Mouse (Mus musculus) ovary, adult 18-20 months (tissue): ENCODE results near the gene Gm49320.

Experiments used
- DNase-seq: peaks from one replicate; pipeline ENCODE4 v3.0.0; 2022; ENCODE audit warnings: low spot score, mixed read lengths

Gene Gm49320

DNA sequence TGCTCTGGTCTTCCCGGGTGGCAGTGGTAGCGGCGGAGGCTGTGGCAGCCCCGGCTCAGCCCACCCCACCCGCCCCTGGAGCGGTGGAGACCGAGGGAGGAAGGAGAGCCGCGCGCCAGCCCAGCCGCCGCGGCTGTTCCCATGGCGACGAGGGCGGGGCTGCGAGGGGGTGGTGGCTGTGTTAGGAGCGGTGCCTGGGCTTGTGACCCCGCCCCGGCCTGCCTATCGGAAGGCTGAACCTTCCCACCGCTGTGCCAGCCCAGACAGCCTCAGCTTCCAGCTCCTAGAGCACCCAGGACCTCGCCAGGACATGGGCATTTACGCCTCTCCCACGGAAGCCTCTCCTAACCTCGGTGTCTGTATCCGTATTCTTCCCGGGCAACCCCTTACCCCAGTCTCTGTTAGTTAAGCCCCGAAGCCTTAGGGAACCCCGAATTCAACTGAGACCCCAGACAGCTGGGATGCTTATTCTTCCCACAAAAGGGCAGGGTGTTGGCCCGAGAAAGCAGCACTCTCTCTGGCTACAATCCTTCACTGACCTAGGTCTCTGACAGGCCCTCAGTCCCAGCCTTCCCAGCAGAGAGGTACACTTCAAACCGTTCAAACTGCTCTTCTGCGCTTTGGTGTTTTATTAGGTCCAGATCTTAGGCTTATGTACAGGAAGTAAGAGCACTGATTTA is 20.6 kb downstream of the Gm49320 start, which contains the start of gene Ctxn1:
TSS of gene Ctxn1 (minus strand) at position 150 of the 680 bp plus-strand sequence.
- peak; percentile 94 for DNase-seq

DNA sequence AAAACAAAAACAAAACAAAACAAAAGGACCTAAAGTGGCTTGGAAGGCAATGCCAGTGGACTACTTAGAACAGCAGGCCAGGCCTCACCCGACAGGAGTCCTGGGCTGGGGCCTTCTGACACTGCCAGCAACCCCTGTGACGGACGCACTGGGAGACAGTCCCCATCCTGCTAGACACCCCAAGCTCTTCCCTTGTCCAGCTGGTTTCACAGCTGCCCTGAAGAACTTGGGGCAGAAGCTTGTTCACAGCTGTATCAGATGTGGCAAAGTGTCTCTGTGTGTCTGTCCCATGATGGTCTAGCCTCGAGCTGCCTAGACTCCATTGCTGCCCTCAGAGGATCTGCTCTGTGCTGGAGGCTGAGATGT is 21.1 kb downstream of the Gm49320 start:
- DNase-seq, result no peak

DNA sequence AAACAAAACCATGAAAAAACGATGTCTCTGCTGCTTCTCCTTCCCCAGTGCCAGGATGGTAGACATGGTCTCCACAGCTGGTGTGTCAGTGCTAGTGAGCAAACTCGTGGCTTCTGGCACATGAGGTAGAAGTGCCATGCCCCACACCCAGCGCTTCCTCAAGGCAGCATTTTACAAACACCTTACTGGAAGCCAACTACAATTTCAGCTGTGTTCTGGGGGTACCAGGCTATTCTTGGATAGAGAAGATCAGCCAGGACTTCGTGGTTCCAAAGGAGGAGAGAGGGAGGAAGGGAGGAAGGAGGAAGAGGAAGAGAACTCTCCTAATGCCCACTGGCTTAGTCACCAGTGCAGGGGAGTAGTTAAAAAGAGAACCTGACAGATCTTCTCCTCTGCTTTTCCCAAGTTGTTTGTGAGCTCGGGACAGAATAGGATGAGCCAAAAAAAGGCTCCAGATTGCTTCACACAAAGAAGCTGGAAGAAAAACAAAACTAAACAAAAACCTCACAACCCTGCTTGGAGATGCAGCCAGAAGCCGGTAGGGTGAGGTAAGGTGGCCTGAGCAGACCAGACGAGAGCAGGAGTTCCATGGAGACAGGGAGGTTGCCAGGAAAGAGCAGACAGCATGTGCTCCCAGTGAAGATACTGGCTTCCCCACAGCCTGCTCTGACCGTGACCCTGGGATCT is 24.6 kb downstream of the Gm49320 start:
- DNase-seq, result no peak

DNA sequence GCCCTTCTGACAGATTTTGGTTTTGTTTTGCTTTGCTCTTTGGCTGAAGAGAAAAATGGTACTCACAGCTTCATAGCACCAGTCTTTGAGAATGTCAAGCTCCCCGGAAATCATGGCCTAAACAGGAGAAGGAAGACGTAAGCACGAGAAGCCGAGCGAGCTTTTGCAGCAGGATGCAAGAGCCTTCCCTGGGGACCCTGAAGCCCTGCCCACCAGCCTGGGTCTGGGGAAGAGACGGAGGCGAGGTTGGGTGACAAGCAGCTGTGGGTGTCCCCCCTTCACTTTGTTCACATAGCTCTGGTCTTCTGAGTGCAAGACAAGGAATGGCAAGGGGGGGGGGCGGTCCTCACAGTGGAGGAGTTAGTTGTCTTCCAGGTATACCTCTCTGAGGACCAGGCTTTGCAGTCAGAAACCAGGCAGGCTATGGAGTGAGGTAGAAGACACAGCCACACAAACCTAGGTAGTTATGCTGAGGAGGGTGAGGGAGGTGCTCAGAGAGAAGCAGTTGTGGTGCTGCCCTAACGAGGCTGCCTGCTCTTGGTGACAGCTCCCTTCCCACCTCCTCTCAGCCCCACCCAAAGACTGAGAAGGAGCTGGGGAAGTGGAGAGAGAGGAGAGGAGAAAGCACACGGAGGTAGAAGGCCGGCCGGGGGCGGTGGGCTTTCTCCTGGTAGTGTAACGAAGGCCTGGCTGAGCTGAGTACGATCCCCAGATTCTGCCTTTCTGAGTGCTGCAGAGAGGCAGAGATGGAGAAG is 26.7 kb downstream of the Gm49320 start:
- no peak for DNase-seq

- no peak for DNase-seq
Observed at GRCm38 (mm10) chr8:4267627-4268026, 29.0 kb downstream of the Gm49320 start.

- no peak for DNase-seq
Observed at GRCm38 (mm10) chr8:4269609-4270008, 30.9 kb downstream of the Gm49320 start.

DNA sequence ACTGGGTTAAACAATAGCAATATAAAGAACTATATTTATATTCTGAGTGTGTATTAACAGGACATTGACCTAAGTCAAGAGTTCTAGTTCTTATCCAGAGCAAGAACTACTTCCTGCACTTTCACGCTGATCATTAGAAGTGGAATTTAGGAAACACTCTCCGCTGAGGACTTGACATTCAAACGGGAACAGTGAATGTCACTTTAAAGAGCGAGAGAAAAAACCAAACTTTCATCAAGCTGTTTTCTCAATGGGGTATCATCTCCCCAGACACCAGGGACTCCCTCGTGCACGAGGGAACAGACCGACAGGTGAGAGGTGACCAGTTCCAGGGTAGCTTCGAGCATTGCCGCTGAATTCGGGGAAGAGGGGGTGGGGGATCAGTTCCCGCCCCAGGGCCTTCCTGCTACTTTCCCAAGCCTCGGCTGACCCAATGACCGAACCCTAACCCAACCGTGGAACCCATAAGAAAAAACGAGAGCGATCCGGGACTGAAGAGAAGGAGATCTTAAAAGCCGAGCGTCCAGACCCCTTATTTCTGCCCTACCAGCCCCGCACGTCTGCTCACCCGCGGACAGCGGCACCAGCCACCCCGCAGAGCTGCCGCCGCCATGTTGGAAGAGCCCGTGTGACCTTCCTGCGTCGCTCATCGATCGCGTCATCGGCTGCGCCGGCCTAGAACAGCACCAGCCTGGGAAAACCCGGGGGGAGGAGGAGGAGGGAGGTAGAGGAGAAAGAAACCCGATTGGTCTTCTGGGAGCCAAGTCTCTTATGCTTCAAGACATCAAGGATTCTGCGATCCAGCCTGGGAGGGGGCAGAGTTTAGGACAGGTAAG is 36.8 kb downstream of the Gm49320 start, which contains the start of gene Timm44:
TSS of gene Timm44 (minus strand) at position 639 of the 836 bp plus-strand sequence.
- DNase-seq, result peak; percentile 91

GRCm38 (mm10) chr8:4276111-4276465 is 37.4 kb downstream of the Gm49320 start:
- no peak for DNase-seq

GRCm38 (mm10) chr8:4292738-4293137 is 54.1 kb downstream of the Gm49320 start:
- no peak for DNase-seq

- no peak for DNase-seq
Observed at GRCm38 (mm10) chr8:4297822-4298221, 59.2 kb downstream of the Gm49320 start.
